Mouse (Mus musculus): Measurements from ENCODE around the gene Dscam. TPM values are rescaled to one million over a fixed set of nuclear protein-coding genes. Genes with fewer than 3 reads are reported as not detected.

The Dscam gene
- polyA plus RNA-seq, 1 experiment from 2014 or later: 8.5 TPM

DNA sequence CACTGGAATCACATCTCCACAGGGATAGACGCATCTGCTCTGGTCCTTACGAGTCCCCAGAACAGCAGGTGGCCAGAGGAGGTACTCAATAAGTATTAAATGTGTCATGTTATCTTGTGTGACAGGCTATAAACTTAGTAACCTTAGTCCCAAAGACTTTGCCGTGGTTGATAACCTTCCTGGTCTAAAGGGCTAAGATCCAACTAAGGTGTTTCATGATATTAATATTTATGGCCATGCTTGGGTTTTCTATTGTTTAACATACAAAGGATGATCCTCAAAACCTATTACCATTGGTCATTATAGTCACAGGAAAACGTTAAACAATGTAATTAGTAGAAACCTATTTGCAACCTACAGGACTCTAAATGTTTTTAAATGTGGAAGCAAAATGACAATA is 545.1 kb downstream of the Dscam start:
- Histone ChIP-seq H3K9me3 (ENCODE audit: control insufficient read depth, low read length) (no peaks in the 10 kb centered on the region), H3K27ac (ENCODE audit: low read length) (no peak overlapping the region), H3K4me2 (ENCODE audit: low read length) (no peak overlapping the region), H3K9ac (replicated peaks; ENCODE audit: low read depth, low read length) (no peak overlapping the region), H3K27me3 (replicated peaks; ENCODE audit: control insufficient read depth, insufficient read depth, low read length) (no peaks in the 10 kb centered on the region), H3K4me1 (replicated peaks; ENCODE audit: control insufficient read depth, insufficient read depth, low read length) (peaks cover 18% of the 10 kb centered on the region), H3K4me3 (replicated peaks; ENCODE audit: low read length) (no peak overlapping the region), H3K36me3 (ENCODE audit: control insufficient read depth, insufficient read depth) (no peaks in the 10 kb centered on the region)
- ATAC-seq: no peak
- 40% methylated on average over 4 of the region's 4 CpGs for WGBS

DNA sequence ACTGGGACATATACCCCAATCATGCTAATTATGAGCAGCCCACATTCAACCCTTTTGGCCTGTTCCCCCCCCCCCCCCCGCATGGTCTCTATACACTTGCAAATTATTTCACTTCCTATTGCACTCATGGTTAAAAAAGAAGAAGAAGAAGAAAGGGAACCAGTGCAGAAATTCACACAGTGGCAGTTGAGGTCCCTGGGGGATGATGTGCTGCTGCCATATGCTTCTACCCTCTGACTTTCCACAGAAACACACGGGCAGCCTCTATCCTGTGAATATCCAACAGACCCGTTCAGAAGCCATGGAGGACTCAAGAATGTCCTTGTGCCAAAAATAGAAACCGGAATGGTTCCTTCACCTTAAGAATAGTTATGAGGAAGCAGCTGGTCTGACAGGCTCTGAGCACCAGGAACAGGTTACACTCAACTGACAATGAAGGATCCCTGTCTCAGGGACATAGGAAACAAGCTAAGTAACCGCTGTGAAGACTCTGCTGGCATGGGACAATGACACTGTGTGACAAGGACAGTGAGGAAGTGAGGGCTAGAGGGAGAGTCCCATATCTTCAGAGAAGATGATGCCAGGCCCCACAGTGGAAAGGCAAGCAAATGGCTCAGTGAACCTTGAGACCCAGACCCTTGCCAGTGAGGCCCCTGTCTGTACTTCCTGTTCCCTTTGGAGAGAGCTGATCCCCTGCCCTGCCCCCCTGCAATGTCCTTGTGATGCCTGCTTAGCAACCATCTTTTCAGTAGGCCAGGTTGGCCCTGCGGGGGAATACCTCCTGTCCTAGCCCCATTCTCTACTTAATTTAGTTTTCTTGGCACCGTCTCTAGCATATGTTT is 545.8 kb downstream of the Dscam start:
- no peak for ATAC-seq
- H3K4me3 ChIP-seq (replicated peaks; ENCODE audit: low read length): no peak overlapping the region

DNA sequence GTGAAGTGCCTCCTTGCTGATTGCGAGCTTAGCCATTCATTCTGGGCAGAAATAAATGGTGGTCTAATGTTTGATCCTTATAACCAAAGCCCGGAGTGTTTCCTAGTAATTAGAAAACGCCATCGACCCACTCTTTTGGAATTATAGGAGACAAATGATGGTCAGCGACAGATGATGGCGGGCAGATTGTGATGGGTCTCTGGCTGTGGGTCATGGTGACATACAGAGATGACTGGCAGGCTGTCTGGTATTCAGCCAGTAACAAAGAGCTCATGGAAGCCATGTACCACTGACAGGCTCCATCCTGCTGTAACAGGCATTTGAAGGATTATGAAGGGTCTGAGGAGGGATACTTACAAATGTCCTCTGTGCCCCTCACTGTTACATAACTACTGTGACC is 549.7 kb downstream of the Dscam start:
- Histone ChIP-seq H3K4me2 (ENCODE audit: low read length) (no peak overlapping the region), H3K9ac (replicated peaks; ENCODE audit: low read depth, low read length) (no peak overlapping the region), H3K4me1 (replicated peaks; ENCODE audit: control insufficient read depth, insufficient read depth, low read length) (peaks cover 41% of the 10 kb centered on the region), H3K27ac (ENCODE audit: low read length) (peak overlapping the region; percentile 55), H3K36me3 (ENCODE audit: control insufficient read depth, insufficient read depth) (no peaks in the 10 kb centered on the region), H3K4me3 (replicated peaks; ENCODE audit: low read length) (no peak overlapping the region), H3K27me3 (replicated peaks; ENCODE audit: control insufficient read depth, insufficient read depth, low read length) (no peaks in the 10 kb centered on the region), H3K9me3 (ENCODE audit: control insufficient read depth, low read length) (no peaks in the 10 kb centered on the region)
- WGBS: 61% methylated on average over 6 of the region's 6 CpGs
- no peak for ATAC-seq

More for the DNA sequence above, 545.8 kb downstream of the Dscam start:
- peaks cover 25% of the 10 kb centered on the region for H3K4me1 ChIP-seq (replicated peaks; ENCODE audit: control insufficient read depth, insufficient read depth, low read length)
- 48% methylated on average over 6 of the region's 7 CpGs for WGBS
- H3K9me3 ChIP-seq (ENCODE audit: control insufficient read depth, low read length): no peaks in the 10 kb centered on the region
- H3K36me3 ChIP-seq (ENCODE audit: control insufficient read depth, insufficient read depth): no peaks in the 10 kb centered on the region
- H3K4me2 ChIP-seq (ENCODE audit: low read length): no peak overlapping the region
- H3K9ac ChIP-seq (replicated peaks; ENCODE audit: low read depth, low read length): no peak overlapping the region
- H3K27me3 ChIP-seq (replicated peaks; ENCODE audit: control insufficient read depth, insufficient read depth, low read length): no peaks in the 10 kb centered on the region
- no peak overlapping the region for H3K27ac ChIP-seq (ENCODE audit: low read length)

DNA sequence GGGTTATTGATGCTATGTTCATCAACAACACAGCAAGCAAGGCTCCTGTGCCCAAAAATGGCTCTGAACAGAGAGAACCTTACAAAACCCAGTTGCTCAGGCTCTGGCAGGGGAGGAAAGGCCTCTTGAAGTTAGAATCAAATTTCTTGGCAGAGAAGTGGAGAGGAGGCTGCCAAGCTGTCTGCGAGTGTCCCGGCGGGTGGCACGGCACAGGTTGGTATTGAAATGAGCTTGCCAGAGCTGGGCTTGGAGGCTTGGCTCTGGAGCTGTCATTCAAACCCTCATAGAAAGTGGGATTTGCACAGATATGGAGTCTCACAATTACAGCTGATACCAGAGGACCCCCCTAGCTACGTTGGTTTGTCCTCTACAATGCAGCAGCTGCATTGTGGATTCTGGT is 550.1 kb downstream of the Dscam start:
- peak overlapping the region; percentile 55 for H3K27ac ChIP-seq (ENCODE audit: low read length)

DNA sequence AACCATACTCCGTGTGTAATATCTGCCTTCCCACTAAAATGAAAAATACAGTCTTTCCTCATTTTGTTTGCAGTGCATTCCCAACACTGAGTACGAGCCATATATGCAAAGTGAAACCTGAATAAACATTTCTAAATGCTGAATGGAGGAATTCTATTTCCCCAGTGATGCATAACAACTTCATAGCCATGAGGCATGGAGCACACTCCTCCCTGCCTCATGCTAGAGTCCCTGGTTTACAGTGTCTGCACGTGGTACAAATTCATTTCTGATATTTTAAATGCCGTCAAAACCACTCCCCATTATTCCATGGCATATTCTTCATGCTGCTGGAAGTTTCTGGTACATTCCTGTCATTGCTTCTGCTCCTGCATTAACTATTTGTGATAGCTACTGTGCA is 552.8 kb downstream of the Dscam start:
- H3K4me2 ChIP-seq (ENCODE audit: low read length): no peak overlapping the region
- ATAC-seq: no peak
- no peak overlapping the region; the same call in 1 of the 2 replicates for H3K9ac ChIP-seq (replicated peaks; ENCODE audit: low read depth, low read length)
- no peaks in the 10 kb centered on the region for H3K36me3 ChIP-seq (ENCODE audit: control insufficient read depth, insufficient read depth)
- H3K9me3 ChIP-seq (ENCODE audit: control insufficient read depth, low read length): no peaks in the 10 kb centered on the region
- WGBS: 50% methylated on average over 4 of the region's 4 CpGs
- H3K4me3 ChIP-seq (replicated peaks; ENCODE audit: low read length): no peak overlapping the region
- H3K27ac ChIP-seq (ENCODE audit: low read length): no peak overlapping the region
- no peaks in the 10 kb centered on the region for H3K27me3 ChIP-seq (replicated peaks; ENCODE audit: control insufficient read depth, insufficient read depth, low read length)
- H3K4me1 ChIP-seq (replicated peaks; ENCODE audit: control insufficient read depth, insufficient read depth, low read length): peaks cover 30% of the 10 kb centered on the region

More for the DNA sequence above, 550.1 kb downstream of the Dscam start:
- peak; percentile 92 for ATAC-seq
- Histone ChIP-seq H3K27me3 (replicated peaks; ENCODE audit: control insufficient read depth, insufficient read depth, low read length) (no peaks in the 10 kb centered on the region), H3K4me2 (ENCODE audit: low read length) (no peak overlapping the region), H3K4me3 (replicated peaks; ENCODE audit: low read length) (no peak overlapping the region), H3K4me1 (replicated peaks; ENCODE audit: control insufficient read depth, insufficient read depth, low read length) (peaks cover 41% of the 10 kb centered on the region), H3K36me3 (ENCODE audit: control insufficient read depth, insufficient read depth) (no peaks in the 10 kb centered on the region), H3K9me3 (ENCODE audit: control insufficient read depth, low read length) (no peaks in the 10 kb centered on the region), H3K9ac (replicated peaks; ENCODE audit: low read depth, low read length) (no peak overlapping the region)
- WGBS: 21% methylated on average over 5 of the region's 5 CpGs

DNA sequence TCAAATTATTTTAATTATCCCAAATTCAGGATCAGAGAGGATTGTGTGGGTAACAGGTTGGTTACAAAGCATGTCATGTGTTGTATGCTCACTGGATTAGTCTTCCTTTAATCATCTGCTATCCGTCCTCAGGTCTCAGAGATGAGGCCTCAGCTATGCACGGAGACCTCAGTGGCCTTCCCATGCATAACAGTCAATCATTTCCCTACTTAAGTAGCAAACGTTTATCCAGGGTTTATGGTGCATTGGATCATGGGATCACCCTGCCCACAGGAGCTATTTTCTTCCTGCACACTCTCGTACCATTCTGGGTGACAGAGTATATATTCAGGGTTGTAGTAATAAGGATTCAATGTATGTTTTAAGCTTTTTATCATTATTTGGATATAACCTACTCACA is 557.3 kb downstream of the Dscam start:
- Histone ChIP-seq H3K27me3 (replicated peaks; ENCODE audit: control insufficient read depth, insufficient read depth, low read length) (no peaks in the 10 kb centered on the region), H3K9me3 (ENCODE audit: control insufficient read depth, low read length) (no peaks in the 10 kb centered on the region), H3K36me3 (ENCODE audit: control insufficient read depth, insufficient read depth) (no peaks in the 10 kb centered on the region), H3K4me1 (replicated peaks; ENCODE audit: control insufficient read depth, insufficient read depth, low read length) (peaks cover 17% of the 10 kb centered on the region), H3K4me3 (replicated peaks; ENCODE audit: low read length) (no peak overlapping the region), H3K9ac (replicated peaks; ENCODE audit: low read depth, low read length) (no peak overlapping the region), H3K4me2 (ENCODE audit: low read length) (no peak overlapping the region), H3K27ac (ENCODE audit: low read length) (no peak overlapping the region)
- no peak for ATAC-seq
- 58% methylated on average over 4 of the region's 4 CpGs for WGBS

DNA sequence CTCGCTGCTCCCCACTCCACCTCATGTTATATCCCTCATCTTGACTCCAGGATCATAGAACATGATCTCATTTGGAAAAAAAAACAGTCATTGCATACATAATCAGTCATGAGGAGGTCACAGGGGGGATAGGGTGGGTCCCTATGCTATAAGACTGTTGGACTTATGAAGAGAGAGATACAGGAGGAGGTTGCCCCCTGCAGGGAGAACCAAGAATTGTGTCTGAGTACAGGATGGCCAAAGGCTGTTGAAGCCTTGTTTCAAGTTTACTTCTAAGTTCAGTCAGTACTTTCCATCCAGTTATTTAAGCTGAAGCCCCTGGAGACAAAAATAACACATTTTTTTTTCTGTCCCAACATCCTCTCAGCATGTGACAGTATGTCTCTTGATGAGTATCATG is 559.7 kb downstream of the Dscam start:
- peaks cover 3% of the 10 kb centered on the region; the same call in 1 of the 2 replicates for H3K36me3 ChIP-seq (ENCODE audit: control insufficient read depth, insufficient read depth)
- no peak overlapping the region for H3K4me3 ChIP-seq (replicated peaks; ENCODE audit: low read length)
- WGBS: 88% methylated on average over 1 of the region's 1 CpGs
- H3K4me2 ChIP-seq (ENCODE audit: low read length): no peak overlapping the region
- H3K27ac ChIP-seq (ENCODE audit: low read length): no peak overlapping the region
- peaks cover 3% of the 10 kb centered on the region for H3K4me1 ChIP-seq (replicated peaks; ENCODE audit: control insufficient read depth, insufficient read depth, low read length)
- no peak overlapping the region for H3K9ac ChIP-seq (replicated peaks; ENCODE audit: low read depth, low read length)
- ATAC-seq: no peak
- no peaks in the 10 kb centered on the region for H3K9me3 ChIP-seq (ENCODE audit: control insufficient read depth, low read length)
- no peaks in the 10 kb centered on the region for H3K27me3 ChIP-seq (replicated peaks; ENCODE audit: control insufficient read depth, insufficient read depth, low read length)

DNA sequence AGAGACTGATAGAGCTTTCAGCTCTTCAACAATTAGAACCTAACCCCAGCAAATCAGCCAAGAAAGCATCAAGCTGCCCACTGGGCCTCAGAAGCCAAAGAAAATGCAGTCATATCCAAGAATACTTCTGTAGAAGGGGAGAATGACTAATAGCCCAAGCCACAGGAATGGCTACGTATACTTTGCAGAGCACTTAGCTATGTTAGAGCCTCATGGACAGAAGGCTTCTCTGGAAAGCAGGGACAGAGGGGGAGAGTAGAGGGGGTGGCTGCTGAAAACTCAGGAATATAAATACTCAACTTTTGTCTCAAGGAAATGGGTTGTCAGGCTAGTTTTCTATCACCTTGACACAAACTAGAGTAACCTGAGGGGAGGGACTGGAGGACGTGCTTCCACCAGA is 568.3 kb downstream of the Dscam start:
- Histone ChIP-seq H3K27ac (ENCODE audit: low read length) (no peak overlapping the region), H3K27me3 (replicated peaks; ENCODE audit: control insufficient read depth, insufficient read depth, low read length) (no peaks in the 10 kb centered on the region), H3K4me3 (replicated peaks; ENCODE audit: low read length) (no peak overlapping the region), H3K36me3 (ENCODE audit: control insufficient read depth, insufficient read depth) (no peaks in the 10 kb centered on the region), H3K9ac (replicated peaks; ENCODE audit: low read depth, low read length) (no peak overlapping the region), H3K4me1 (replicated peaks; ENCODE audit: control insufficient read depth, insufficient read depth, low read length) (no peaks in the 10 kb centered on the region), H3K4me2 (ENCODE audit: low read length) (no peak overlapping the region), H3K9me3 (ENCODE audit: control insufficient read depth, low read length) (no peaks in the 10 kb centered on the region)
- WGBS: 86% methylated on average over 2 of the region's 2 CpGs
- no peak for ATAC-seq

DNA sequence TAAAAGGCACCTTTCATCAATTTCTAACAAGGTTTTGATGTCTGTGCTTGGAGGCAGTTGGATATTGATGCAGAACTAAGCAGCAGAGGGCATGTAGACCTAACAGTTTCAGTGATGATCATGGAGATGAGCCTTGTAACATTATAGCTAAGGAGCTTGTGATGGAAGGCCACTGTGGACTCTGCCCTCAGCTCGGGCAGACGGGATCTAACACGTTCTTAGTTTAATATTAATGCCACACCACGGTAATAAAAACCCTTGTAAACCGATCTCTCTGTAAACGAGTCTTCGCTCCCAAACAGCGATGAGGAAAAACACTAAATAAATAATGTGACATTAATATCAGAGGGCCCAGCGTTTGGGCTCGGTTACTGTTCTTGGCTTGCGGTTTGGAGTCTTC is 569.8 kb downstream of the Dscam start:
- Histone ChIP-seq H3K36me3 (ENCODE audit: control insufficient read depth, insufficient read depth) (no peaks in the 10 kb centered on the region), H3K4me2 (ENCODE audit: low read length) (no peak overlapping the region), H3K4me1 (replicated peaks; ENCODE audit: control insufficient read depth, insufficient read depth, low read length) (no peaks in the 10 kb centered on the region), H3K9me3 (ENCODE audit: control insufficient read depth, low read length) (no peaks in the 10 kb centered on the region), H3K27ac (ENCODE audit: low read length) (no peak overlapping the region), H3K27me3 (replicated peaks; ENCODE audit: control insufficient read depth, insufficient read depth, low read length) (no peaks in the 10 kb centered on the region), H3K4me3 (replicated peaks; ENCODE audit: low read length) (no peak overlapping the region), H3K9ac (replicated peaks; ENCODE audit: low read depth, low read length) (no peak overlapping the region)
- 95% methylated on average over 11 of the region's 11 CpGs for whole genome bisulfite sequencing
- ATAC-seq: no peak
